Mouse (Mus musculus) right cerebral cortex, adult 2 months (tissue): ENCODE measurements around the gene Cdkn1b.

Experiments used
- DNase-seq, 2 experiments: peaks; one replicate each; pipeline ENCODE4 v3.0.0; 2021 to 2022; ENCODE audit warnings: low spot score in 2 of 2

The Cdkn1b gene

DNA sequence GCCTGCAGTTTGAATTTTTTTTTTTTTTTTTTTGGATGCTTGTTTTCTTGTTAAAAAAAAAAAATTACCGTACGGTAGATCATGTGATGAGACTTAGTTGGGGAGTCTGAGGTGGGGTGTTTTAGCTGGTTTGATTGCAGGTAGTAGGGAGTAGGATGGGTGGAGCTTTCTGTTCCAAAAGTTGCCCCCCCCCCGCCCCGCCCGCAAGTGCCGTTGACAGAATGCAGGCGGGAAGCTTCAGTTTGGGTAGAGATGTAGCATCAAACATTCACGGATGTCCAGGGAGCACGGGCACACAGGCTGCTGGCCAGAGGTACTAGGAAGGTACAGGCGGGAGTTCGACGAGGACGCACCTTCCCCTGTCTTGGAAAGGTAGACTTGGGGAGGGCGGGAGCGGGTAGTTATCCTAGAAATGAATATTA is 8.7 kb downstream of the Cdkn1b start:
- peak in 1 of 2 experiments; percentile 10 for DNase-seq

GRCm38 (mm10) chr6:134929926-134930325 is 9.7 kb downstream of the Cdkn1b start:
- DNase-seq: no peak

DNA sequence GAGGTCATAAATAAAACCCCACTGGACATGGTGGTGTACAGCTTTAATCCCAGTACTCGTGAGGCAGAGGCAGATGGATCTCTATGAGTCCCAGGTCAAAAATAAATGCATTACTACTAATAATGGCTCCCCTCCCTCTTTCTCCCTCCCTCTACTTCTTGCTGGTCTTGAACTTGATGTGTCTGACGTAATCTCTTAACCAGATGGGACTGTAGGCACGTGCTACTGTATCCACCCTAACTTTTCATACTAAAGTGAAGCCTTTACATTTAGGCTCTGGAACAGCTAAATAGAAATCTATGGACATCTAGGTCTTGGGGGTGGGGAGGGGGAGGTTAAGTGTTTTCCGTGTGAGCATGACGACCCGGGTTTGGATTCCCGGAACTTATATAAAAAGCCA is 10.2 kb downstream of the Cdkn1b start:
- DNase-seq: no peak

DNA sequence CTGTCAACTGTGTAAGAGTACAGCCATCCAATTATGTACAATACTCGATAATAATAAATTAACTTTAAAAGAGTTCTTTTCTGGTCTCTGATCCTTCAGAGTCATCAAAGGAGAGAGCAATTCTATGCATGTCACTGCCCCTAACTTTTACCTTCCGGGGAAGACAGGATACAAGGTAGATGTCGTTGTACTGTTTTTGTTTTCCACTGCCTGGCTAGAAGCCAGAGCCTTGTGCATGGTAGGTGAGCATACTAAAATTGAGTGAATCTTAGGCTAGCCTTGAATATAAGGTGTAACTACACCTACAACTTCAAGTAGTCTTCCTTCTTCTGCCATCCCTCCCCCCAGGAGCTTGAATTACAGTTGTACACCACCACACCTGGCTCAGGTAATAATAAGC is 10.9 kb downstream of the Cdkn1b start:
- DNase-seq: no peak

- DNase-seq: no peak
Measured at GRCm38 (mm10) chr6:134932486-134933206, 12.4 kb downstream of the Cdkn1b start.

GRCm38 (mm10) chr6:134933207-134933558 is 13.0 kb downstream of the Cdkn1b start:
- no peak for DNase-seq

- no peak for DNase-seq
Measured at GRCm38 (mm10) chr6:134934305-134934704, 14.1 kb downstream of the Cdkn1b start.

DNA sequence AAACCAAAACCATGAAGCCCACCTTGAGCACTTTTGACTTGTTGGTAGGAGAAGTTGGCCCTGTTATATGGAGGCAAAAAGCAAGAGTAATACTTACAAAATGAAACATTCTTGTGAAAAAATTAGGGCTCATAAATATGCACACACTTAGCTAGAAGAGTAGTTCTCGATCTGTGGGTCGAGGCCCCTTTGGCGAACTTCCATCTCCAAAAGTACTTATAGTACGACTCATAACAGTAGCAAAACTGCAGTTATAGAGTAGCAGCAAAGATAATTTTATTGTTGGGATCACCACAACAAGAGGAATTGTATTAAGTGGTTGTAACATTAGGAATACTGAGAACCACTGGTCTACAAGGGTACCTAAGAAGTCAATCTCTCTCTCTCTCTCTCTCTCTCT is 19.6 kb downstream of the Cdkn1b start:
- DNase-seq: no peak

- DNase-seq: no peak
Measured at GRCm38 (mm10) chr6:134943759-134944407, 23.7 kb downstream of the Cdkn1b start.

- no peak for DNase-seq
Measured at GRCm38 (mm10) chr6:134946054-134946453, 25.9 kb downstream of the Cdkn1b start.

DNA sequence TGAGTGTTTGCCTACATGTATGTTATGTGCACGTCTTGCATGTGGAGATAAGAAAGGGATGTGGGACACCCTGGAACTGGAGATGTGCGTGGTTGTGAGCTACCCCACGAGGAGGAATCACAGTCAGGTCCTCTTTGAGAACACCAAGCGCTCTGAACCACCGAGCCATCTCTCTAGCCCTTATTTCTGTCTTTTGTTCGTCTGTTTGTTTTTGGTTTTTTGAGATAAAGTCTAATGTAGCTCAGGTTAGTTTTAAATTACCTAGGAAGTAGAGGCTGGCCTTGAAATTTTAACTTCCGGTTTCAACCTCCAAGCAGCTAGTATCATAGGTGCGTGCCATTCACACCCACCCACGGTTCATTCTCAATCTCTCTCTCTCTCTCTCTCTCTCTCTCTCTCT is 26.7 kb downstream of the Cdkn1b start:
- no peak for DNase-seq

DNA sequence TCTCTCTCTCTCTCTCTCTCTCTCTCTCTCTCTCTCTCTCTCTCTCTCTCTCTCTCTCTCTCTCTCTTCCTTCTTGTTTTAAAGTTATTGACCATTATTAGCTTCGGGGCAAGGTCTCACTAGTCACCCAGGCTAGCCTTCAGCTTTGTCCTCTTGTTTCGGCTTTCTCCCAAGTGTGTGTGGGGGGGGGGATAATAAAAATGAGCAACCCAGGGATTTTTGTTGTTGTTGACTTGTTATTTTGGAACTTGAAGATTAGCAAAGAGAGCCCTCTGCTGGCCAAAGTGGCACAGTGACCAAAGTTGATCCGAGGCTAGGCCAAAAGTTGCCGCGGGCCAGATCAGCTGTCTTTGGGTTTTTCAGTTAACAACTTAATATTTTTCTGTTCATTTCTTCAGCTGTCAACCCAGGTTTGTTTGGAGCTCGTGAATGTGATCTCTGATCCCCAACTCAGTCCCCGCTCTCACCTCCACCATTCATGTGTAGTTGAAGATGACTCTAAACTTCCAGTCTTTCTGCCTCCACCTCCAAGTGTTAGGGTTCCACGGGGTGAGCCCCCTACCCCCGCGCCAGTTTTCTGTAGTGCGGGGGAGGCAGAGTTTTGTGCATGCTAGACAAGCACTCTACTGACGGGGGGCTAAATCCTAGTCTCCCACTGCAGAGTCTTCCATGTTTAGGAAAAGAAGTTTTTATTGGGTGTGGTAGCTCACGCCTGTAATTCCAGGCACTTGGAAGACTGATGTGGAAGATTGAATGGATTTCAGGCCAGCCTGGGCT is 27.3 kb downstream of the Cdkn1b start:
- DNase-seq: peak; percentile 72 to 74

- DNase-seq: no peak
Measured at GRCm38 (mm10) chr6:134948522-134949061, 28.4 kb downstream of the Cdkn1b start.

DNA sequence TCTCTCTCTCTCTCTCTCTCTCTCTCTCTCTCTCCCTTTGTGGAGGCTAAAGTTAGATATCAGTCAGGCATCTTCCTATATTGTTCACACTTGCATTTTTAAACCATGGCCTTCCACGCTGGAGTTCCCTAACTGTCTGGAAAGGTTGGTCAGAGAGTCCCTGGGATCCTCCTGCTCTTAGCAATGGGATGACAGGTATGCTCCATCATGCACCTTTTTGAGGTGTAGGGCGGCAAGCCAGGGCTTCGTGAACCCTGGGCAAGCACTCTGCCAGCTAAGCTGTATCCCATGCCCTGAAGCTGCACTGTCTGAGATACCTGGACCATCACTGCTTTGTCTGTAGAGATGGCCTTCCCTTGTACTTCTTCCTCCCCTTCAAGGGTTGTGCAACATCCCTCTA is 29.0 kb downstream of the Cdkn1b start:
- no peak for DNase-seq

GRCm38 (mm10) chr6:134951364-134951763 is 31.2 kb downstream of the Cdkn1b start:
- no peak for DNase-seq

DNA sequence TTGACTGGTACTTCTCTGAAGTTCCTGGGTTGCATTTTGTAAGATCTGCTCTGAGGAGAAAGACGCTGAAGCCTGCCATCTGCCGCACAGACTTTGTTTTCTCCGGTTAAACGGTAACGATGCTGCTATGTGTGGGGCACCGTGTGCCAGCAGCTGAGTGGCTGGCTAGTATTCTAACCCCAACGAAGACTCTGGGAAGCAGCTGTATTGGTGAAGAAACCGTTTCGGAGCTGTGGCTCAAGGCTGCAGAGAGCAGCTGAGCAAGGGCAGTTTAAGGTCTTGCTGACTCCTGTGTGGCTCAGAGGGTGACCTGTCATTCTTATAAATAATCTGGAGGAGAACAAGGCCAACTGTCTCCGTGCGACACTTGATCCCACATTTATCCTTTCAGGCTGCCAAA is 33.8 kb downstream of the Cdkn1b start:
- DNase-seq: peak; percentile 22 to 33

DNA sequence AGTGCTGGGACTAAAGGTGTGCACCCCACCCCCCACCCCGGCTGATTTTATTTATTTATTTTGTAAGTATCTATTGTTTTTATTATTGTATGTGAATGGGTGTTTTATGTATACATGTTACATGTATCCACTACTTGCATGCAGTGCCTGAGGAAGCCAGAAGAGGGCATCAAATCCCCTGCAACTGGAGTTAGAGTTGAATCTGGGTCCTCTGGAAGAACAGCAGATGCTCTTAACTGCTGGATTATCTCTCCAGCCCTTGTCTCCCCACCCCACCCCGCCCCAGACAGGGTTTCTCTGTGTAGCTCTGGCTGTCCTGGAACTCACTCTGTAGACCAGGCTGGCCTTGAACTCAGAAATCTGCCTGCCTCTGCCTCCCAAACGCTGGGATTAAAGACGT is 36.2 kb downstream of the Cdkn1b start:
- no peak for DNase-seq

- DNase-seq: no peak
Measured at GRCm38 (mm10) chr6:134961286-134961685, 41.1 kb downstream of the Cdkn1b start.

- DNase-seq: no peak
Measured at GRCm38 (mm10) chr6:134961858-134962517, 41.8 kb downstream of the Cdkn1b start.

DNA sequence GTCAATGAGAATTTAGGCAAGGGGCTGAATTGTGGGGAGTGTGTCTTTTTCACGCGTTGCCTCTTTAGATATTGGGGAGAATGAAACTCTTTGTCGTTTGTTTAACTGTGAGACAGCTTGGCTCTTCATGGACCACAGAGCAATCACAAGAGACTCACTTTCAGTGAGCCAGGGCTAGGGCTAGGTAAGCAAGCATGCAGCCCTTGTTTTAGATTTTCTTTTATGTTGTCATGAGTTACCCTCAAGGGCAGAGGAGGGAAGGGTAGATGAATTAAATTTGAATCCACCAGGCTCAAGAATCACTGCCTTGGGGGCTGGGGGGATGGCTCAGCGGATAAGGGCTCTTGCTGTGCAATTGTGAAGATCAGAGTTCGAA is 42.3 kb downstream of the Cdkn1b start:
- no peak for DNase-seq

GRCm38 (mm10) chr6:134963910-134964309 is 43.7 kb downstream of the Cdkn1b start:
- DNase-seq: no peak

DNA sequence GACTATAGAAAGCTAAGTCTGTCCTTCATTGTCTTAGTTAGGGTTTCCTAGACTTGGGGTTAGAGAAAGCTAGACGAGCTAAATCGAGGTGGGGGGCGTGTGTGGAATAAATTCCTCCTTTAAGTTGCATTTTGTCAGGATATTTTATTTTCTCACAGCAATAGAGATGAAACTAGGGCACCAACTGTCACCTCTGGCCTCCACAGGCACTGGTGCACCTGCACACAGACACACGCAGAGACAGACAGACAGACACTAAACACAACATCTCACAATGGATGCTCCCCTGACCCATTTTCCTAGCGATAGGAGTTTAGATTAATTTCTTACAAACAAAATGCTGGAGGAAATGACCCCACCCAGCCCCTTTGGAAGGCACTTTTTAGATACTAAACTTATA is 46.5 kb downstream of the Cdkn1b start:
- no peak for DNase-seq
